Mouse (Mus musculus) ES-E14 (cell line): ENCODE results near the gene Isca1.

Experiments
- CHD2 ChIP-seq: IDR thresholded peaks from 2 replicates; pipeline ENCODE4 v1.6.1; 2014; ENCODE audit warnings: mild to moderate bottlenecking, low read depth, low read length, inconsistent platforms
- MAFK ChIP-seq: IDR thresholded peaks from 2 replicates; pipeline ENCODE4 v1.6.1; 2014; ENCODE audit warnings: mild to moderate bottlenecking, low read depth, low read length, inconsistent platforms; ENCODE audit not compliant: insufficient read depth
- ZC3H11A ChIP-seq: IDR thresholded peaks from 2 replicates; pipeline ENCODE4 v1.6.1; 2012; ENCODE audit warnings: low read depth, mild to moderate bottlenecking, inconsistent platforms, low read length, borderline replicate concordance
- ZNF384 ChIP-seq: IDR thresholded peaks from 2 replicates; pipeline ENCODE4 v1.6.1; 2012; ENCODE audit warnings: low read depth, low read length, inconsistent platforms

- no peak for TF ChIP-seq ZC3H11A
- no peak for TF ChIP-seq MAFK
- no peak for TF ChIP-seq CHD2
- no peak for TF ChIP-seq ZNF384
Measured at GRCm38 (mm10) chr13:59713710-59714109, 55.9 kb downstream of the Isca1 start.
